Mouse (Mus musculus) hindbrain, postnatal 0 days (tissue): ENCODE measurements around the gene Ifnar2. TPM values are rescaled to one million over a fixed set of nuclear protein-coding genes. Genes with fewer than 3 reads are reported as not detected.

ENCODE experiments used
- ATAC-seq: fragments of 200-750 bp; cut with Nextera tagmentation; 2 replicates; pipeline ENCODE4 v1.8.0; 2017; ENCODE audit warnings: mild to moderate bottlenecking, moderate TSS enrichment, moderate library complexity
- DNase-seq: peaks from one replicate; pipeline ENCODE4 v3.0.0-alpha.2; 2015; ENCODE audit warnings: low spot score
- H3K27ac ChIP-seq: fragments of 300-500 bp; sonication (generic); 2 replicates; pipeline ENCODE4 v1.5.1; 2014; ENCODE audit warnings: mild to moderate bottlenecking
- H3K27me3 ChIP-seq: fragments of 300-500 bp; sonication (generic); 2 replicates; pipeline ENCODE4 v1.6.1; 2014; ENCODE audit warnings: low read length, mixed read lengths; ENCODE audit not compliant: insufficient read depth
- H3K36me3 ChIP-seq: fragments of 300-500 bp; sonication (generic); 2 replicates; pipeline ENCODE4 v1.6.1; 2014; ENCODE audit warnings: low read length, mixed read lengths; ENCODE audit not compliant: insufficient read depth
- H3K4me1 ChIP-seq: fragments of 300-500 bp; sonication (generic); 2 replicates; pipeline ENCODE4 v1.6.1; 2014; ENCODE audit warnings: antibody characterized with exemption, low read length, mixed read lengths; ENCODE audit not compliant: insufficient read depth
- H3K4me2 ChIP-seq: fragments of 300-500 bp; sonication (generic); 2 replicates; pipeline ENCODE4 v1.6.1; 2014; ENCODE audit warnings: low read depth, mild to moderate bottlenecking, low read length, moderate library complexity, mixed read lengths
- H3K4me3 ChIP-seq: fragments of 300-500 bp; sonication (generic); 2 replicates; pipeline ENCODE4 v1.5.1; 2014; ENCODE audit warnings: low read length
- H3K9ac ChIP-seq: fragments of 300-500 bp; sonication (generic); replicated peaks from 2 replicates; pipeline ENCODE4 v1.6.1; 2014; ENCODE audit warnings: mild to moderate bottlenecking, low read length, moderate library complexity, mixed read lengths
- H3K9me3 ChIP-seq: fragments of 300-500 bp; sonication (generic); 2 replicates; pipeline ENCODE4 v1.6.1; 2016; ENCODE audit warnings: low read length, mixed read lengths
- CTCF ChIP-seq: IDR thresholded peaks from 2 replicates; pipeline ENCODE4 v1.5.1; 2016; ENCODE audit warnings: antibody characterized with exemption, control low read depth, low read depth
- WGBS: fragments of 180-500 bp; shearing (Covaris S2); extraction: QIAGEN DNeasy Blood & Tissue Kit; methylation state at CpG from one replicate; pipeline ENCODE4 v1.1.7; 2014; 5-methylcytosine and 5-hydroxymethylcytosine counted together
- polyA plus RNA-seq: library from polyadenylated mRNA; unstranded; fragments of >200 nt; fragmentation: Nextera tagmentation; extraction: Ambion mirVana; gene quantifications from 2 replicates; pipeline ENCODE4 v1.2.1, GENCODE M21; 2015
- total RNA-seq: library from RNA; depleted of rRNA; stranded (reverse); fragments of >200 nt; gene quantifications from 2 replicates; pipeline ENCODE4 v1.2.3, GENCODE M21; 2014

Gene Ifnar2
- total and polyA plus RNA-seq, 2 experiments from 2014 or later: 20.9 to 49.9 TPM

DNA sequence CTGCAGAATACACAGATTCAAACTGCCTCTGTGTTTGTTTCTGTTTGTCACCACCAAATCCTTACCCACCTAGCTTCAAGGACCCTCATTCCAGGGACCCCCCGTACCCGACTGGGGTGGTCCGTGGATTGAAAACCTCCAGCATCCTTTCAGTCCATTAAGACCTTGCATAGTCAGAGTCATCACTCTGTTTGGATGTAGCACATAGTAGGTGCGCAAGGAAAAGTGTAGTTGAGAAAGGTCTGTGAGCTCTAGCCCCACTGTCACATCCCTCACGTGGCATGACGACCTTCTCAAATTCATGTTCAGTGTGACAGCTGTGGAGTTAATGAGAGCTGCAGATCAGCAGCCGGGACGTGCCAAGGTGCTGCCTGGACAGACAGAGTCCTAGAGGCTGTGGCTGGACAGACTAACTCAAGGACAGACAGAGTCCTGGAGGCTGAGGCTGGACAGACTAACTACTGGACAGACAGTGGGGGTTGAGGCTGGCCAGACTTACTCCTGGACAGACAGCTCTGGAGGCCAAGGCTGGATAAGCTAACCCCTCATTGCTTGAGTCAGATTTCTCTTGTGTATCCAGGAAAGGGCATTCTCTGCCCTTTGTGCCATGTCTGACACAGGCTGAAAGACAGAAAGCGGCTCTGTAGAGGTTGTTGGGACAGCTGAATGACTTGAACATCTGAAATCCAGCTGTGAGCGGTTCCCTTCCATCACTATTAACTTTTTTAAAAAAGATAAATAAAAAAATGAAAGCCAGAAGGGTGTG is 15.6 kb upstream of the Ifnar2 start:
- H3K9me3 ChIP-seq: no peaks in the 10 kb centered on the region
- no peak overlapping the region for H3K4me2 ChIP-seq
- H3K4me1 ChIP-seq: no peaks in the 10 kb centered on the region
- H3K27ac ChIP-seq: no peak overlapping the region
- DNase-seq (no peak), ATAC-seq (no peak)
- H3K36me3 ChIP-seq: no peaks in the 10 kb centered on the region
- H3K9ac ChIP-seq: no peak overlapping the region
- H3K27me3 ChIP-seq: peaks cover 11% of the 10 kb centered on the region; the same call in 1 of the 2 replicates
- no peak for TF ChIP-seq CTCF
- H3K4me3 ChIP-seq: no peak overlapping the region
- WGBS: 73% methylated on average over 10 of the region's 10 CpGs

DNA sequence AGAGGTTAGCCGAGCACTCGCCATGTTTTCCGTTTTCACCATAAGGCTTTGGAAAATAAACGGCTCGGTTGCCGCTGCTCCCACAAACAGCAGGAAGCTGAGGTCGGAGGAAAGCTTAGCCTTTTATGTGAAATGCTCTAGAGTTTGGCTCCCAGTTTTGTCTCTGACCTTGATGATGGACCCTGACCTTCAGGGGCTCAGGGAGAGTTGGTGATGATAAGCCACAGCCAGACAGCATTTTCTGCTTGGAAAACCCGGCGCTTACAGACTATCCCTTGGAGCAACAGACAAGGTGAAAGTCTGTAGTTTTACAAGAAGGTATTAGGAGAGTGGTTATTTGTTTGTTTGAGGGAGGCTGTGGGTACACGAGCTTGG is 15.1 kb upstream of the Ifnar2 start:
- peaks cover 9% of the 10 kb centered on the region; the same call in 1 of the 2 replicates for H3K27me3 ChIP-seq
- 61% methylated on average over 10 of the region's 10 CpGs for WGBS
- H3K36me3 ChIP-seq: no peaks in the 10 kb centered on the region
- DNase-seq: no peak
- no peak overlapping the region for H3K4me3 ChIP-seq
- H3K9ac ChIP-seq: no peak overlapping the region
- no peak for ATAC-seq
- H3K27ac ChIP-seq: no peak overlapping the region
- no peaks in the 10 kb centered on the region for H3K9me3 ChIP-seq
- TF ChIP-seq CTCF: no peak
- no peak overlapping the region for H3K4me2 ChIP-seq
- H3K4me1 ChIP-seq: no peaks in the 10 kb centered on the region

GRCm38 (mm10) chr16:91358555-91358954 is 14.0 kb upstream of the Ifnar2 start:
- H3K27ac ChIP-seq: no peak overlapping the region
- ATAC-seq: peak; percentile 31; the same call in 1 of the 2 replicates

DNA sequence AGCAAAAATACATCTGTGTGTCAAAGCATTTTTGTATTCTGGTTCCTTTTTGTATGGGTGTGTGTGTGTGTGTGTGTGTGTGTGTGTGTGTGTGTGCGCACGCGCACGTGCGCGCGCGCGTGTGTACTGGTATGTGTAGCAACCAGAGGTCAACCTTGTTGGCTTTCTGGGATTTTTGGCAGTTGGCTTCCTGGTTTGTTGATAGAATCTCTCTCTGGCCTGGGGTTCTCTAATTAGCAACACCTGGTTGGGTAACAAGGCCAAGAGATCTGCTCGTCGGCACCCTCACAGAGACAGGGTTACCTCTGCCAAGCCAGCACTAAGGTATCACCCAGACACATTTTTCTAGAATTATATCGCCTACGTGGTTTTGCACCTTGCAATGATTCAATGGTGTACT is 13.1 kb upstream of the Ifnar2 start:
- DNase-seq: no peak
- Histone ChIP-seq H3K4me2 (no peak overlapping the region), H3K27ac (no peak overlapping the region), H3K4me3 (no peak overlapping the region), H3K27me3 (no peaks in the 10 kb centered on the region), H3K9ac (no peak overlapping the region), H3K36me3 (no peaks in the 10 kb centered on the region), H3K9me3 (no peaks in the 10 kb centered on the region), H3K4me1 (no peaks in the 10 kb centered on the region)
- no peak for TF ChIP-seq CTCF
- 92% methylated on average over 13 of the region's 13 CpGs for WGBS
- no peak for ATAC-seq

More at GRCm38 (mm10) chr16:91358555-91358954, 14.0 kb upstream of the Ifnar2 start:
- no peaks in the 10 kb centered on the region for H3K4me1 ChIP-seq
- DNase-seq: peak; percentile 91
- H3K9ac ChIP-seq: no peak overlapping the region
- no peaks in the 10 kb centered on the region for H3K36me3 ChIP-seq
- peak; percentile 81 for TF ChIP-seq CTCF
- H3K9me3 ChIP-seq: no peaks in the 10 kb centered on the region
- H3K4me3 ChIP-seq: no peak overlapping the region
- 35% methylated on average over 8 of the region's 8 CpGs for WGBS
- no peaks in the 10 kb centered on the region for H3K27me3 ChIP-seq
- no peak overlapping the region for H3K4me2 ChIP-seq

- Histone ChIP-seq H3K27ac (no peak overlapping the region), H3K9me3 (no peaks in the 10 kb centered on the region), H3K4me1 (no peaks in the 10 kb centered on the region), H3K36me3 (no peaks in the 10 kb centered on the region), H3K4me3 (no peak overlapping the region), H3K4me2 (no peak overlapping the region), H3K27me3 (no peaks in the 10 kb centered on the region), H3K9ac (no peak overlapping the region)
- ATAC-seq (no peak), DNase-seq (no peak)
- TF ChIP-seq CTCF: no peak
- WGBS: 62% methylated on average over 3 of the region's 3 CpGs
Measured at GRCm38 (mm10) chr16:91360162-91360561, 12.4 kb upstream of the Ifnar2 start.

GRCm38 (mm10) chr16:91362006-91362405 is 10.6 kb upstream of the Ifnar2 start:
- no peaks in the 10 kb centered on the region for H3K4me1 ChIP-seq
- no peak for ATAC-seq
- no peaks in the 10 kb centered on the region for H3K9me3 ChIP-seq
- no peak for DNase-seq
- H3K36me3 ChIP-seq: no peaks in the 10 kb centered on the region
- H3K9ac ChIP-seq: no peak overlapping the region
- no peak overlapping the region for H3K4me3 ChIP-seq
- no peaks in the 10 kb centered on the region for H3K27me3 ChIP-seq
- WGBS: 77% methylated on average over 2 of the region's 2 CpGs
- H3K27ac ChIP-seq: no peak overlapping the region
- H3K4me2 ChIP-seq: no peak overlapping the region
- no peak for TF ChIP-seq CTCF

DNA sequence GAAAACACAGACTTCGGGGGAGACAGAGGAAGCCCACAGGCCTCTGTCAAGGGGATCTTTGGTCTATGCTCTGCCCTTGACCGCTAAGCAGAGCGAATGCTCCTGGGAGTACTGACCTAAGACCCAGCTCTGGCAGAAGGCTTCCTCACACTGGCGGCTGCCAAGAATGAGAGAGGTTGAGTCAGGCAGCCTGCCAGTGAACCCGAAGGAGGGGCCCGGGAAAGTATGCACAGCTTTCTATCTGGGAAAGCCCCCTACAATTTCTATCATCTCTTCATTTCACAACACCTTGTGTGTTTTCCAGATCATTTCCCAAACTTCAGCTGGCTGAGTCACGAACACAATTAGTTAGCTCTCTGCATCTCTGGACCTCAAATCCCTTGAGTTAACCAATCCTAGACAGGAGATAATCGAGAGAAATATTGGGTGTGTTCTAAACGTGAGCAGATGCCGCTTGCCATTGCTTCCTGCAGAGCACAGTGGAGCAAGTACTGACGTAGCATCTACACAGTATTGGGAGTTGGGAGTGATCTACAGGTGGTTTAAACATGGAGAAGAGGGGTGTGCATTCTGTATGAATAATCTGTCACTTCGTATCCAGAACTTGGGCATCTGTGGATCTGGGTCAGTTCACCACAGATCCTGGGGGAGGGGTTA is 9.8 kb upstream of the Ifnar2 start:
- no peak for ATAC-seq
- Histone ChIP-seq H3K4me1 (no peaks in the 10 kb centered on the region), H3K27ac (peak overlapping the region; percentile 15; the same call in 1 of the 2 replicates), H3K9me3 (no peaks in the 10 kb centered on the region), H3K9ac (no peak overlapping the region), H3K36me3 (no peaks in the 10 kb centered on the region), H3K4me2 (no peak overlapping the region), H3K4me3 (no peak overlapping the region), H3K27me3 (no peaks in the 10 kb centered on the region)
- no peak for TF ChIP-seq CTCF
- DNase-seq: no peak
- WGBS: 44% methylated on average over 12 of the region's 12 CpGs
